Mouse (Mus musculus): ENCODE results near the gene Gm17622. TPM values are rescaled to one million over a fixed set of nuclear protein-coding genes. Genes with fewer than 3 reads are reported as not detected.

Gm17622 gene
- total RNA-seq, 1 experiment from 2014 or later, result not detected

DNA sequence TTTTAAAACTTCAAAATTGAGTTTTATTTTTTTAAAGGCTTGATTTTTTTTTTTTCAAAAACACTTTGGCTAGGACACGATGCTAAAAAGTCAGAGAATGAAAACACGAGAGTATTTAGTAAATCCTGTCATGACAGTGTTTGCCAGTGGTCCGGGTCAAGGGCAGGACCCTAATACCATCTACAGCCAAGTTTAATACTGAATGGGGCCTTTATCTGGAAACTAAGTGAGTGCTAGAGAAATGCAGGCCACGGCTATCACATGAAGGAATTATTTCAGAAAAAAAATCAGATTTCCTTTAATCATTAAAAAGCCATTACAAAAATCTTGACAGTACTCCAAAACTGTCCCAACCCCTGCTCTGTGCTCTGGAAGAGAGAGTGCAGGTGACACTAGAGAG lies 15.1 kb downstream of the Gm17622 start:
- no peak for ATAC-seq (replicated peaks; ENCODE audit: insufficient number of reproducible peaks, low FRiP score, low TSS enrichment, poor library complexity, severe bottlenecking)

DNA sequence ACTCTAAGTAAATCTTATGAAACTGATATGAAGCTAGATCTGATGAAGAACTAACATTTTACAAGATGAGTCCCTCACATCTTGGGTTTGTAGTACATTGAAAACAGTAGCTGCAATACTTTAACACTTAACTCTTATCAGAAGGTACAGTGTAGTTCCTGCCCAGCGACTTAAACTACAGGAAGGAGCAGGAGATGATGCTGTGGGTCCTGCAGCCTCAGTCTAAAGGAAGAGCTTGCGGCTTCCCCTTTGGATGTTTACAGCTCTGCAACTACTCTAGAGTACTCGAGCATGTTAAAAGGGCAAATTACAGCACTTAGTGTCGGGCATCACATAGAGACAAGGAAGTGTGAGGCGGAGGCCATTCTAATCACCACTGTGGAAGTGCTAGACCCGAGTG lies 15.8 kb downstream of the Gm17622 start:
- 0 out of 2 replicates have a peak, but pooled peaks have one; percentile 34 for ATAC-seq (replicated peaks; ENCODE audit: insufficient number of reproducible peaks, low FRiP score, low TSS enrichment, poor library complexity, severe bottlenecking)

DNA sequence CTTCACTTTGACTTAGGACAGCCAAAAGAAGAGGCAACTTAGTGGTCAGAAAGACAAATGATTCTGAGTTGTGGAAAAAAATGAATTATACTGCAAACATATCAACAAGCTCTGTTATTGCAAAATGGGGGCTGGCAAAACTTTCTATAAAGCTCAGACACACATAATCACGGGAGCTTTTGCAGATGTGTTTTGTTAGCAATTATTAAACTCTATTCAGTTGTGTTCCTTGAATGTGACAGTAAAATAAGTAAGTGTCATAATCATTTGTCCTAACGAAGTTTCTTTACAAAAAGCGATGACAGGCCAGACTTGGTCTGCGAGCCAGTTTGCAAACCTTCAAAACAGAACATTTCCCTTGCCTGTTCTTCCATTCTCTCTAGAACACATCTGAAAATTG lies 17.0 kb downstream of the Gm17622 start:
- no peak for ATAC-seq (replicated peaks; ENCODE audit: insufficient number of reproducible peaks, low FRiP score, low TSS enrichment, poor library complexity, severe bottlenecking)

DNA sequence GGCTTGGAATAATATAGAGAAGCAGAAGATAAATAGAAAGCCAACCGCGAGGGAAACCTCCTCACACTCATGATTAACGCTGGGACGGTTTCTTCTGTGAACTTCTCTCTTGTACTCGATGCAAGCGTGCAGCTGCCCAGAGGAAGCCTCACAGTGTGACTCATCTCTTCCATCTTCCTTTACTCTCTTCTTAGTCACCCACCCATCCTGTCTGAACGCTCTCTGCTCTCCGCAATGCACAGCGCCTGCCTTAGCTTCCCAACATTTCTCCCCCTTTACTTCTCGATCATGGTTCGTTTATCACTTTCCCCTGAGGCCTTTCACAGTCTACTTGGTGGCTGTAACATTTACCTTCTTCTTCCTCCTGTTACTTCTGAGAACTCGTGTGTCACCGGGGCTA lies 20.1 kb downstream of the Gm17622 start:
- ATAC-seq (replicated peaks; ENCODE audit: insufficient number of reproducible peaks, low FRiP score, low TSS enrichment, poor library complexity, severe bottlenecking), result peak; percentile 69

DNA sequence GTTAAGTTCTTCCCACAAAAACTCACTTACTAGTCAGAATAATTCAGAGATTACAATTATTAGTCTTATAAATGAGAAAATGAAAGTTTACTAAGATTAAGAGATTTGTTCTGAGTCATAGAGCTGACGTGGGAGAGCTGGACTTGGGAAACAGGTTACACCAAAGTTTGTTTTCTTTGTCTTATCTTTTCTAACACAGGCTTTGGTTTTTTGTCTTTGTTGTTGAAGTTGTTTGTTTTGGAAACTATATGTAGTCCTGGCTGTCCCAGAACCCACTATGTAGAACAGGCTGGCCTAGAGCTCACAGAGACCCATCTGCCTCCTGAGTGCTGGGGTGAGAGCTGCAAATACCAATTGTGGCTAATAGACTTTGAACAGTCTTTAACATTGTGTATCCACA lies 20.7 kb downstream of the Gm17622 start:
- no peak for ATAC-seq (replicated peaks; ENCODE audit: insufficient number of reproducible peaks, low FRiP score, low TSS enrichment, poor library complexity, severe bottlenecking)

DNA sequence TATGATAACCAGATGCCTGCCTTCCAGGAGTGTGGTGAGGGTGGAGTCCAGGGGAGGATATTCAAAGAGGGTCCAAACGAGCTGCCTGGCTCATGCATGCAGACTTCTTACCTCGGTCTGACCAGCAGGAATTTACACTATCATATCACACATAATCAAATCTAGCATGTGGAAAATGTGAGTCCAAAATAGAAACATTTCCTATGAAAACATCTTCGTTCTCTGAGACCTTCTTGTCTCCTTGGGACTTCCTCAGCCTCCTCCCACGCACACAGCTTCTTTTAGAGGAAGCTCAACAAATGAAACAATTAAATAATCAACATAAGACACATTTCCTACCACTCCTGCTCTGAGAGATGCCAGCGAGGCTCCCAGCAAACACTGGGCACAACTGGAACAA lies 21.4 kb downstream of the Gm17622 start:
- ATAC-seq (replicated peaks; ENCODE audit: insufficient number of reproducible peaks, low FRiP score, low TSS enrichment, poor library complexity, severe bottlenecking), result no peak

DNA sequence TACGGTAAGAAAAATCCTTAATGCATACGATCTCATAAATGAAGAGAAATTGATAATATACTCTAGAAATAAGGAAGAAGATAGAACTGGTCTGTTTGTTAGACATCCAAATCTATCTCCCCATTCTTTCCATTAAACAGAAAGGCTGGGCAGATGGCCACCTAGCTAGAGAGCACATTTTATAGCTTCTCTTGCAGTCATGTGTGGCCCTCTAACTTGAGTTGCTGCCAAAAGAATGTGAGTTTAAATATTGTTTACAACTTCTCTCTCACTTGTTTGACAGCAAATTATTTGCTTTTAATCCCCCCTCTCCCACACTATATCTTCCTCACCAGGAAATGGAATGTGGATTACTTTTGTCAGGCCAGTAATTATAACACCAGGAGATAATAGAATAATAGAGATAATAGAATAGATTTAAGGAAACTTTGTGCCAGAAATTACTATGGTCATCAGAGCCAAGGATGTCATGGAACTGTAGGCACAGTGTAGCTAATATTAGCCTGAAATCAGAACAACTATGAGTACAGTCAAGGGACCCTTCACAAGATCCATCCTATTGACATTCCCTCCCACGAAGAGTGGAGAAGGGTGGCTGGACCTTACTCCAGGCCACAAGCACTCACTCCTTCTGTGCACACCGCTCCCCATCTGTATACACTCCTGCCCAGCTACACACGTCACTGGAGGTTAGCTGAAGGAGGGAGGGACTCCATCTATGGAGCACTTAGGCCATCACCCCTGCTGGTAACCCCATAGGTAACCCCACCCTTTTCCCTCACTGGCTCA lies 23.8 kb downstream of the Gm17622 start:
- ATAC-seq (replicated peaks; ENCODE audit: insufficient number of reproducible peaks, low FRiP score, low TSS enrichment, poor library complexity, severe bottlenecking), result no peak

DNA sequence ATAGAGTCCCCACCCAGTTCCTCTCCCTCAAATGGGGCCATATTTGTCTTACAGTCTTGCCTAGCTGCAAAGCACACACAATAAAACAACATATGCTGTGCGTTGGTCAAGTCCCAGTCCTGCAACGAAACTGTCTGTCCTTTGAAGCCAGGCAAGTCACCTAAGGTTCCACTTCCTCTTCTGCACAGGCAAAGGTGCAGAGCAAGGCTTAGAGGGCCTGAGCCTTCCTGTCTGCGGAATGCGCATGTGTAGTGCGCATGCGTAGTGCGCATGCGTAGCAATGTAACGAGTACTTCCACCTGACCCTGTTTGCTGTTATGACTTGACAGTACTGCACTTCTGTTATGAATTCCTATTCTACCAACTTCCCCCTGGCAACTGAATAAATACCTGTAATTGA lies 25.7 kb downstream of the Gm17622 start:
- ATAC-seq (replicated peaks; ENCODE audit: insufficient number of reproducible peaks, low FRiP score, low TSS enrichment, poor library complexity, severe bottlenecking), result no peak

DNA sequence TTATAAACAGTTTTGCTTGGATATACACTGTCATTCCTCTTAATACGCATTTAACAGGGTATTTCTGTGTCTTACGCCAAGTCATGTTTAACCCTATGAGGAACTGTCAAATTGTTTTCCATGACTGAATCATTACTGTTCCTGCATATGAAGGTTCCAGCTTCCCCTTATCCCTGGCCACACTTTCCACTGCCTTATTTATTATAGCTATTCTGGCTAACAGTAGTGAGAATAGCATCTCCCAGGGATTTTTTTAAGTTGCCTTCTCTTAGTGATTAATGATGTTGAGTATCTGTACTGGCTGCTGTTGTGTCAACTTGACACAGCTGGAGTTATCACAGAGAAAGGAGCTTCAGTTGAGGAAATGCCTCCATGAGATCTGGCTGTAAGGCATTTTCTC lies 26.8 kb downstream of the Gm17622 start:
- no peak for ATAC-seq (replicated peaks; ENCODE audit: insufficient number of reproducible peaks, low FRiP score, low TSS enrichment, poor library complexity, severe bottlenecking)

DNA sequence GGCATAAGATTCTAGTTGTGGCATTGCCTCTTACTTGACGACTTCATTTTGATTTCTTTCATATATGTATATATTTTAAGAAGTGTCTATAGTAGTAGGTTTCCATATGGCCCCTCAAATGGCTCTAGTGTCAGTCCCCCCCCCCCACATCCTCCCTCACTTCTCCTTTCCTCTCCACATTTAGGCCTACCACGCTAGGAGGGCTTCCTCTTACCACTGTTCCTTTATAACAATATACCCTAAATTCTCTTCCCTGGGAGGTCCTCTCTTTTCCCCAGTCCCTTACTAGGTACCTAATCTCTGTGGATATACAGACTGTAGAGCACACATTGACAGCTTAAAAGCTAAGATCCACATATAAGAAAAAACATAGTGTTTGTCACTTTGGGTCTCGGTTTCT lies 30.8 kb downstream of the Gm17622 start:
- no peak for ATAC-seq (replicated peaks; ENCODE audit: insufficient number of reproducible peaks, low FRiP score, low TSS enrichment, poor library complexity, severe bottlenecking)

DNA sequence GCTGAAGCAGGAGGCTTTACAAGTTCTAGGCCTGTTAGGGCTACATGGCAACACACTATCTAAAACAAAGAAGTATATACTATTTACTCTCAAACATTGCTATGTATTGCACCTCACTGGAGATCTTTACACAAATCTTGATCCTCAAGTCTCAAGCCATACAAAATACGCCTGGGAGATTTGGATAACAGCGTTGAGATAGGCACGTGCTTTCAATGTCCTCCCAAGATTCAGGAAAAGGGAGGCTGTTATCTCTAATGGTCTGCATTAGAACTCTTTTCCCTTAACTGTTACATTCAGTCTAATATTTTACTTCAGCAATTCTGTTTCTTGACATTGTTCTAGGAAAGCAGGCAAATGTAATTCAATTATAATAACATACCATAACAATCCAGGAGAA lies 36.5 kb downstream of the Gm17622 start:
- ATAC-seq (replicated peaks; ENCODE audit: insufficient number of reproducible peaks, low FRiP score, low TSS enrichment, poor library complexity, severe bottlenecking), result no peak

DNA sequence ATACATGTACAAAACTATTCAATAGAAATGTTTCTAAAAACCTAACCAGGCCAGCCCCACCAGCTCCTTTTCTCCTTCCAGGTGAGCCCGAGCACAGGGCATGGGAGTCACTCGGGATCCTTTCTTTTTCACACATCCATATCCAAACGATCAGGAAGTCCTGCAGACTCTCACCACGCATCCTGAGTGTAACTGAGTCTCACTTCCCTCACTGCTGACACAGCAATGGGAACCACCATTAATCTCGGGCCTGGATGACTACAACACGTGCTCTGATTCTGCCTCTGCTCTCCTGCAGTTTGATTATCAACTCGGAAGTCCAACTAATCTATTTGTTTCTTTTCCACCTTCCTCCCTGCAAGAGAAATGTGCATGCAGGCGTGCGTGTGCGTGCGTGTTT lies 37.3 kb downstream of the Gm17622 start:
- no peak for ATAC-seq (replicated peaks; ENCODE audit: insufficient number of reproducible peaks, low FRiP score, low TSS enrichment, poor library complexity, severe bottlenecking)

DNA sequence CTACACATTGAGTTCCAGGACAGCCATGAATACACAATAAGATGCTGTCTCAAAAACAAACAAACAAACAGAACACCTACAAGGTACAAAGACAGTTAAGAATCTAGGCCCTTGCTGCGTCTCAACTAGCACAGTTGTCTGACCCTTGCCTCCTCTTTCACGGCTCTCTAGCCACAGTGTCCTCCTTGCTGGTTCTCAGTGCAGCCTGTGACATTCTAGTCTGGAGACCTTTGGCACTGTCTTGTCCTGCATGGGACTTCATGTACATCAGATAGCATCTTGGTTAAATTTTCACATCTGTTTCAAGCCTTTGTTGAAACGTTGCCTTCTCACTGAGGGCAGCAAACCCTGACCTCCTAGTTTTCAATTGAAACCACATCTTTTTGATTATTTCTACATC lies 38.2 kb downstream of the Gm17622 start:
- no peak for ATAC-seq (replicated peaks; ENCODE audit: insufficient number of reproducible peaks, low FRiP score, low TSS enrichment, poor library complexity, severe bottlenecking)

DNA sequence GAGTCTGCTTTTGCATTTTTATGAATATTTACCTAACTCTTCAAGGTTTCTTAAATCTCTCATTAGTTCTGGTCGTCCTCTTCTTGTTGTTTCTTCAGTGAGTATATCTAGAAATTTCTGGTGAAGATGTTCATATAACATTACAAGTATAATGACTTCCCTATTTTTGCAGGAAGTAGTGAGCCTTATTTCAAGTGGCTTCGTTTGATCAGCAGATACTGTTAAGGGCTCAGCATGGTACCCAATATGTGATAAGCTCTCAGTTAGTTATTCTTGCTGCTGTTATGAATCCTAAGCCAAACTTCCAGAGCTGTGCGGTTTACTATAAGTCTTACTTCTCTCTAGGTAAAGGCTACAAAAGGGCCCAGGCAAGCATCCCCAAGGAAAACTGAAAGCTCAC lies 39.0 kb downstream of the Gm17622 start:
- no peak for ATAC-seq (replicated peaks; ENCODE audit: insufficient number of reproducible peaks, low FRiP score, low TSS enrichment, poor library complexity, severe bottlenecking)

DNA sequence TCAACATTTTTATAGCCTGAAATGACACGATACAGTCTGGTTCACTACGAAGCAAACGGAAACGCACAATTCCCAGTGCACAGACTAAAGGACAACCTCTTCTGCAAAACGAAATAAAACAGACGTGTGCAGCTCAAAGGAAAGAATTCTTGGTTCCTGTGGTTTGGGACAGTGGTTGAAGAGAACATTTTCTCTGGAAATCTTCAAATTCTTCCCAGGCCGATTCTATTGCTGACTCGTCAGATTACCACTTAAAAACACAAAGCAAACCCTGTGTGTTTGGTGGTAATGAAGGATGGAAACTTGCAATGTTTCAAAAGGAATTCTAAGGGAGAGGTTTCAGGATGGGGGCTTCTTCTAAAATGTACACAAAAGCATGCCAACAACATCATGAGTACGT lies 39.5 kb downstream of the Gm17622 start:
- ATAC-seq (replicated peaks; ENCODE audit: insufficient number of reproducible peaks, low FRiP score, low TSS enrichment, poor library complexity, severe bottlenecking), result no peak

DNA sequence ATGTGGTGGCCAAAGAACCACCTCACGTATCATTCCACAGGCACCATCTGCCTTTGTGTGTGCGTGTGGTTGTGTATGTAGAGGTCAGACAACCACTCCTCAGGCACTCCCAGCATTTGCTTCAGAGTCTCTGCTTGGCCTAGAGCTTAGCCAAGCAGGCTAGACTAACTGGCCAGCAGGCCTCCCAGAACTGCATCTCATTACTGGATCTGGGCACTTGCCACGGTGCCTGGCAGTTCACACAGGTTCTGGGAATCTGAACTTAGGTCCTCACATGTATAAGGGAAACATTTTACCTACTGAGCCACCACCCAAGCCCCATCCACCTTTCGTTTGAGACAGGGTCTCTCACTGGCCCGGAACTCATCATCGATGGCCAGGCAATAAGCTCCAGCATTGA lies 41.6 kb downstream of the Gm17622 start:
- ATAC-seq (replicated peaks; ENCODE audit: insufficient number of reproducible peaks, low FRiP score, low TSS enrichment, poor library complexity, severe bottlenecking), result no peak

DNA sequence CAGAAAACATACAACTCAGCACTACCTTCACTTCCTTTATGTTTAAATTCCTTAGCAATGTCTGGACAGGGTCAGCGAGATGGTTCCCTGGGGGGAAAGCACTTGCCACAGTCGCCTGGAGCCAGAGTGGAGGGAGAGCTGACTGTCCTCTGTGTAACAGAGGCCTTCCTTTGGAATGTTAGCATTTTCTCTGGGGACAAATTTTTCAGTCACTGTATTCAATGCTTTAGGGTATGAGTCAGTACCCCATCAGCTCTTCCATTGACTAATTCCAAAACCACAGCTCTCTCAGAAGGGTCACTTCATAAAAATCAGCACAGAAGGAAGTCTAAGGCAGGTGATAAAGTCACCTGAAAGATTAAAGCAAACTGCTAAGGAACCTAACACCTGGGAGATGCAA lies 43.2 kb downstream of the Gm17622 start:
- ATAC-seq (replicated peaks; ENCODE audit: insufficient number of reproducible peaks, low FRiP score, low TSS enrichment, poor library complexity, severe bottlenecking), result no peak

DNA sequence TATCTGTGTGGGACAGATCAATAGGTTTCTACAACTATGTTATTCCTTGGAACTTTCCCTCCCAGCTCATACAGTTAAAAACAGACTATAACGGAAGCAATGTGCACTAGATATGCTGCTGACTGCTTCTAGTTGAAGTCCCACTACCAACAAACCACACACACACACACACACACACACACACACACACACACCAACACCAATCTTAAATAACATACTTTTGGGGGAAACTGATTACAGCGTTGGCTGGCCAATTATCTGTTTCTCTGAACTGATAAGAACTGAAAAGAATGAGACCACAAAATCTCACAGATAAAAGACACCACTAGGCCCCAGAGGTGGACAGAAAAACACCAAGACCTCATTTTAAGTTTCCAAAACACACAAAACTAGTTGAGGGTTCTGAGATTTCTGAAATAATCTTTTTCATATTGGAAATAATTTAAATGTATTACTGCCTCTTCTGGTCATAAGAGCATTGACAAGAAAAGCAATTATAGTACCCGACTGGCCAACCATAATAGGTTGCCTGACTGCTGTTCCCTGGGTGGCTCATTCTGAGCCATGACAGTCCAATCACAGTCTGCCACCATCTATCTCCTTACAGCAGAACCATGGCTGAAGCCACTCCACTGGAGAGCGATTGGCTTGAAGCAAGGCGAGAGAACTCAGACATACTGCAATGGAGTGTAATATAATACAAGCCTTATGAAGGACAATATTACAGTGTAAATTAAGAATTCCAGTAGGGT lies 46.5 kb downstream of the Gm17622 start:
- ATAC-seq (replicated peaks; ENCODE audit: insufficient number of reproducible peaks, low FRiP score, low TSS enrichment, poor library complexity, severe bottlenecking), result no peak

DNA sequence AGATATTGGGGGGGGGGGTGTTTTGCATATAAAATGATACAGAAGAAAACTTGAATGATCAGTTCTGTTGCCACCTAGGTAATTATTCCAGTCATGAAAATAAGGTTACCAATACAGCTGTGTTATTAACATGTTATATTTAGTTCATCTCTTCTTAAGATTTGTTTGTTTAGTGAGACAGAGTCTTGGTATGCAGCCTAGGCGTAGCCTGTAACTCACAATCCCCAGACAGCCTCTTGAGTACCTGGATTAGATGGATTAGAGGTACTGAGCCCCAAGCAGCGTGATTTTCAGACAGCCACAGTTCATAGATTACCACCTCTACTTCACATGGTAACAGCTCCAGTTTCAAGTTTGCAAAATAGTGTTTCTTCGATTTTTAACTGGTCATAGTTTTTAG lies 47.6 kb downstream of the Gm17622 start:
- ATAC-seq (replicated peaks; ENCODE audit: insufficient number of reproducible peaks, low FRiP score, low TSS enrichment, poor library complexity, severe bottlenecking), result no peak
